Mouse (Mus musculus) liver, embryonic 13.5 days (tissue): ENCODE data around the gene Cby3. TPM values are rescaled to one million over a fixed set of nuclear protein-coding genes. Genes with fewer than 3 reads are reported as not detected.

Experiments
- ATAC-seq: fragments of 200-750 bp; cut with Nextera tagmentation; 2 replicates; pipeline ENCODE4 v1.8.0; 2017; ENCODE audit warnings: low read depth, mild to moderate bottlenecking, moderate number of reproducible peaks, moderate library complexity
- DNase-seq: peaks from one replicate; pipeline ENCODE4 v3.0.0; 2022
- H3K27ac ChIP-seq: fragments of 300-500 bp; sonication (generic); 2 replicates; pipeline ENCODE4 v1.5.1; 2015; ENCODE audit warnings: moderate library complexity, mild to moderate bottlenecking, inconsistent platforms
- H3K27me3 ChIP-seq: fragments of 300-500 bp; sonication (generic); 2 replicates; pipeline ENCODE4 v1.6.1; 2015; ENCODE audit warnings: mild to moderate bottlenecking, inconsistent platforms
- H3K36me3 ChIP-seq: fragments of 300-500 bp; sonication (generic); 2 replicates; pipeline ENCODE4 v1.6.1; 2015; ENCODE audit warnings: mild to moderate bottlenecking, inconsistent platforms
- H3K4me1 ChIP-seq: fragments of 300-500 bp; sonication (generic); replicated peaks from 2 replicates; pipeline ENCODE4 v1.6.1; 2015; ENCODE audit warnings: inconsistent platforms
- H3K4me2 ChIP-seq: fragments of 300-500 bp; sonication (generic); 2 replicates; pipeline ENCODE4 v1.6.1; 2015; ENCODE audit warnings: inconsistent platforms, mild to moderate bottlenecking, moderate library complexity
- H3K4me3 ChIP-seq: fragments of 300-500 bp; sonication (generic); replicated peaks from 2 replicates; pipeline ENCODE4 v1.5.1; 2015; ENCODE audit warnings: mild to moderate bottlenecking, inconsistent platforms
- H3K9ac ChIP-seq: fragments of 300-500 bp; sonication (generic); 2 replicates; pipeline ENCODE4 v1.6.1; 2015; ENCODE audit warnings: mild to moderate bottlenecking, inconsistent platforms
- H3K9me3 ChIP-seq: fragments of 300-500 bp; sonication (generic); replicated peaks from 2 replicates; pipeline ENCODE4 v1.6.1; 2016; ENCODE audit warnings: inconsistent platforms
- WGBS: fragments of 180-500 bp; shearing (Covaris S2); methylation state at CpG from one replicate; pipeline ENCODE4 v1.1.7; 2015; ENCODE audit not compliant: insufficient replicate concordance; 5-methylcytosine and 5-hydroxymethylcytosine counted together
- polyA plus RNA-seq: library from polyadenylated mRNA; unstranded; fragments of >200 nt; fragmentation: Nextera tagmentation; extraction: Ambion mirVana; gene quantifications from 2 replicates; pipeline ENCODE4 v1.2.1, GENCODE M21; 2015

Gene Cby3
- polyA plus RNA-seq, 1 experiment from 2014 or later = not detected

DNA sequence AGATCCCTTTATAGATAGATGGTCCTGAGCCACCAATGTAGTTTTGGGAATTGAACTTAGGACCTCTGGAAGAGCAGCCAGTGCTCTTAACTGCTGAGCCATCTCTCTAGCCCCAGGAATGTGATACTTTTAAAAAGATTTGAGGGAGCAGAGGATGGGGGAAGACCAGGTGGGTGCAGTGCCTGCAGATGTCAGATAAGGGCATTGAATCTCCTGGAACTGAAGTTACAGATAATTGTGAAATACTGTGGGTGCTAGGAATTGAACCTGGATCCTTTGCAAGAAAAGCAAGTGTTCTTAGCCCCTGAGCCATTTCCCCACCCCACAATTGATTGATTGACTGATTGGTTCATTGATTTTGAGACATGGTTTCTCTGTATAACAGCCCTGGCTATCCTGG is 11.1 kb downstream of the Cby3 start:
- Histone ChIP-seq H3K27ac (no peak overlapping the region), H3K4me1 (peaks cover 12% of the 10 kb centered on the region; the same call in 1 of the 2 replicates), H3K4me3 (no peak overlapping the region), H3K9ac (no peak overlapping the region), H3K9me3 (no peaks in the 10 kb centered on the region), H3K4me2 (no peak overlapping the region), H3K36me3 (no peaks in the 10 kb centered on the region), H3K27me3 (peaks cover 9% of the 10 kb centered on the region)
- no peak for DNase-seq
- no peak for ATAC-seq

DNA sequence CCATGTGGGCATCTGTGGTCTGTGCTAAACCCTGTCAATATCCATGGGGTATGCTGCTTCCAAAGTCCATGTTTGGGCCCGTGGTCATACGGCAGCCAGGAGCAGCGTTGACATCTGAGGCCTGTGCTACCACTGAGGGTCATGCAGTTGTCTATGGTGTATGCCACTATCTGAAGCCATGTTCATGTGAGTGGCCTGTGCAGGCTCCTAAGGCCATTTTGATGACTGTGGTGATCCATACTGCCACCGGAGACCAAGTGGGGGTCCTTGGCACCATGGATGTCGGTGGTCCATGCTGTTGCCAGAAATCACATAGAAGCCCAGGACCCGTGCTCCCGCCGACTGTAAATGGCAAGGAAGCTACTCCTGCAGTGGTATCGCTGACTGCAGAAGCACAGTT is 13.3 kb downstream of the Cby3 start:
- 76% methylated on average over 9 of the region's 9 CpGs for WGBS
- H3K4me3 ChIP-seq = no peak overlapping the region
- no peaks in the 10 kb centered on the region for H3K36me3 ChIP-seq
- no peak overlapping the region for H3K9ac ChIP-seq
- H3K27ac ChIP-seq = no peak overlapping the region
- H3K9me3 ChIP-seq = no peaks in the 10 kb centered on the region
- no peak overlapping the region for H3K4me2 ChIP-seq
- peaks cover 26% of the 10 kb centered on the region for H3K4me1 ChIP-seq
- H3K27me3 ChIP-seq = no peaks in the 10 kb centered on the region
- DNase-seq = no peak
- ATAC-seq = 0 out of 2 replicates have a peak, but pooled peaks have one; percentile 14

DNA sequence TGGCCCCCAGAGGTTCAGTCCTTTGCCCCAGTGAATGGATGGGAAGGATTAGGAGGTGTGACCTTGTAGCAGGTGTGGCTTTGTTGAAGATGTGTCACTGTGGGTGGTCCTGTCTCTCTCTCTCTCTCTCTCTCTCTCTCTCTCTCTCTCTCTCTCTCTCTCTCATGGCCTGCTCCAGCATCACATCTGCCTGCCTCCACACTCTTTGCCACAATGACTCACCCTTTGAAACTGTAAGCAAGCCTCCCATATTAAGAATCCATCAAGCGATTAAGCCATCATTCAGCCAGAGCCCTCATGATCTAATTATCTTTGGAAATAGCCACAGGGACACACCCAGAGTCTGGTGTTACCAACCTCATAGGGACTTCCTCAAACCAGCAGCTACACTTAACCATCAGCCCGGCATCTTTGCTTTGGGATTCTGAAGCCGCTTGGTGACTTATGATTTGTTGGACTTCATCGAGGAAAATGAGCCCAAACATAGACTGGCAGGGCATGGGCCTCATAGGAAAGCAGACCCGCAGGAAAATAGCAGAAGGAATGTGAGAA is 15.2 kb downstream of the Cby3 start:
- DNase-seq (no peak), ATAC-seq (no peak)
- Histone ChIP-seq H3K4me1 (peaks cover 26% of the 10 kb centered on the region), H3K4me3 (no peak overlapping the region), H3K36me3 (no peaks in the 10 kb centered on the region), H3K9ac (no peak overlapping the region), H3K9me3 (no peaks in the 10 kb centered on the region), H3K27me3 (no peaks in the 10 kb centered on the region), H3K4me2 (no peak overlapping the region), H3K27ac (no peak overlapping the region; the same call in 1 of the 2 replicates)
- WGBS = 70% methylated on average over 5 of the region's 5 CpGs

DNA sequence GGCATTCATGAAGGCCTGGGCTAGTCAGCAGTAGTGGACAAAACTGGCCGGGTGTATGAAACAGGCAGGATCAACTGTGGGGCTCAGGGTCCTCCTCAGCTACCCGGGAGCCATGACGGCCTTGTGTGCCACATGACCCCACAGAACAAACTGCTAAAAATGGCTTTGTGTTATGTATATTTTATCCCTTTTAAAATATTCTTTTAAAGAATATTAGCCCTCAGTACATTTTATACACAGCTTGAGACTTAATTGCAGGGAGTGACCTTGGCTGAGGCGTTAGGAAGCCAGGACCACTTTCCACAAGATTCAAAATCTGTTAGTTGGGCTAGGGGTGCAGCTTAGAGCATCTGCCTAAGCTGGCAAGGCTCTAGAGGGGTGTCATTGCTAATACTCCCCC is 16.7 kb downstream of the Cby3 start:
- H3K27ac ChIP-seq = no peak overlapping the region
- no peaks in the 10 kb centered on the region for H3K36me3 ChIP-seq
- H3K9ac ChIP-seq = peak overlapping the region; percentile 75; the same call in 1 of the 2 replicates
- DNase-seq = no peak
- no peaks in the 10 kb centered on the region for H3K9me3 ChIP-seq
- H3K27me3 ChIP-seq = no peaks in the 10 kb centered on the region
- H3K4me2 ChIP-seq = peak overlapping the region; percentile 76
- H3K4me3 ChIP-seq = peak overlapping the region; percentile 55
- 65% methylated on average over 4 of the region's 4 CpGs for WGBS
- no peak for ATAC-seq
- peaks cover 22% of the 10 kb centered on the region for H3K4me1 ChIP-seq

DNA sequence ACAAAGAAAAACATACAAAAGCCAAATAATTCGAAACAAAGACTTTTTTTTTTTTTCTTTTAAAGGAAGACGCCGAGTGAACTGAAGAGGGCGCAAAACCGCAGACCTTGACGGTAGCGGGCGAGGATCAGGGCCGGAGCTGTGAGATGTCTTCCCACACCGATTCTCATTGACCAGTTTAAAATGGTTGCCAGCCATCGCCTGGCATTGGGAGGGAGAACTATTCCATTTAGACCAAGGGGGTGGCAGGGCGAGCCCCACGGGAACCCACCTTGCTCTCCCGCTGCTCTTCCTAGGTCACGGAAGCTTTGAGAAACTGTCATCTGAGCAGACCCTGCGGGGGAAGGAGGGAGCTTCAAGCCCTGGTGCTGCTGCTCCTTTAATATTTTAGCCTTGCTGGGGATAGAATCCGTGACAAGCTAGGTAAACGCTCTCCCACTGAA is 17.2 kb downstream of the Cby3 start:
- peaks cover 27% of the 10 kb centered on the region for H3K4me1 ChIP-seq
- 2% methylated on average over 18 of the region's 18 CpGs for WGBS
- H3K4me3 ChIP-seq = peak overlapping the region; percentile 55
- DNase-seq (peak; percentile 37), ATAC-seq (0 out of 2 replicates have a peak, but pooled peaks have one; percentile 44)
- no peak overlapping the region; the same call in 1 of the 2 replicates for H3K27ac ChIP-seq
- H3K9me3 ChIP-seq = no peaks in the 10 kb centered on the region
- H3K27me3 ChIP-seq = no peaks in the 10 kb centered on the region
- H3K4me2 ChIP-seq = peak overlapping the region; percentile 76
- H3K36me3 ChIP-seq = no peaks in the 10 kb centered on the region
- peak overlapping the region; percentile 75 for H3K9ac ChIP-seq

DNA sequence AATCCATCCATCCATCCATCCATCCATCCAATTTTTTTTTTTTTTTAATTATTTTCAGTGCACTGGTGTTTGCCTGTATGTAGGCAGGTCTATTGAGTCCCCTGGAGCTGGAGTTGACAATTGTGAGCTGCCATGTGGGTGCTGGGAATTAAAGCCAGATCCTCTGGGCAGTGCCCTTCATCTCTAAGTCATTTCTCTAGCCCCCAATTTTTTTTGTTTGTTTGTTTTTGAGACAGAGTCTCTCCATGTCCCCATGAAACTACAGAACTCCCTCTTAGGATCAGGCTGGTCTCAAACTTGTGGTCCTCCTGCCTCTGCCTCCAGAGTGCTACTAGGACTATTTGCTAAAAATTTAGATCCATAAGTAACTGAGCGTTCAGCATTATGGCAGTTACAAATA is 17.6 kb downstream of the Cby3 start:
- no peak overlapping the region for H3K27ac ChIP-seq
- H3K9ac ChIP-seq = peak overlapping the region; percentile 75
- peaks cover 31% of the 10 kb centered on the region for H3K4me1 ChIP-seq
- H3K36me3 ChIP-seq = no peaks in the 10 kb centered on the region
- H3K27me3 ChIP-seq = no peaks in the 10 kb centered on the region
- WGBS = 91% methylated on average over 1 of the region's 1 CpGs
- no peak for ATAC-seq
- DNase-seq = no peak
- H3K4me2 ChIP-seq = peak overlapping the region; percentile 76
- no peaks in the 10 kb centered on the region for H3K9me3 ChIP-seq
- peak overlapping the region; percentile 55; the same call in 1 of the 2 replicates for H3K4me3 ChIP-seq

DNA sequence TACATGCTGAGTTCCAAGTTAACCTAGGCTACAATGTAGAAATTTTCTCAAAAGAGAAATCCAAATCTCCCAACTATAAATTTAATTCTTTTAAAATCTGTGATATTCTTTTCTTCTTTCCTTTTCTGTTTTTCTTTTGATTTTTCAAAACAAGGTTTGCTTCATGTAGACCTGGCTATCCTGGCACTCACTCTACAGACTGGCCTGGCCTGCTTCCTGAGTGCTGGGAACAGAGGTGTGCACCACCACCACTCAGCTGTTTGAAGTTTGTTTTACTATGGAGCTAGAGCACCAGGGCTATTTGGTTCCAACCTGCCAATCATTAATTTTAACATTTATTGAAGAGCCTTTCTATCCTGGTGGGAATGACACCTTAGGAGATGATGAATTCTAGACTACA is 18.8 kb downstream of the Cby3 start:
- H3K4me1 ChIP-seq = peaks cover 31% of the 10 kb centered on the region
- ATAC-seq (no peak), DNase-seq (no peak)
- no peak overlapping the region for H3K4me3 ChIP-seq
- H3K36me3 ChIP-seq = no peaks in the 10 kb centered on the region
- no peak overlapping the region for H3K9ac ChIP-seq
- no peaks in the 10 kb centered on the region for H3K27me3 ChIP-seq
- no peaks in the 10 kb centered on the region for H3K9me3 ChIP-seq
- H3K4me2 ChIP-seq = no peak overlapping the region
- H3K27ac ChIP-seq = no peak overlapping the region

DNA sequence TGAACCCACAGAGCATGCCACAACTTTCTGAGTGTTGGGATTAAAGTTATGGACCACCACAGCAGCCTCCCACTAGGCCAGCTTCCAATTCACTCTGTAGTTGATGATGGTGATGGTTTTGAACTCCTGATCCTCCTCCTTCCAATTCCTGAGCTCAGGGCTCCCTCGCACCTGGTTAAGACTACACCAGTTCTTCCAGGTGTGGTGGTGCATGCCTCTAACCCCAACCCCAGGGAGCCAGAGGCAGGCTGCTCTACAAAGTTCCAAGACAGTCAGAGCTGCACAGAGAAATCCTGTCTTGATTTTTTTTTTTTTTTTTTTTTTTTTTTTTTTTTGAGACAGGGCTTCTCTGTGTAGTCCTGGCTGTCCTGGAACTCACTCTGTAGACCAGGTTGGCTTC is 19.4 kb downstream of the Cby3 start:
- ATAC-seq (no peak), DNase-seq (no peak)
- no peaks in the 10 kb centered on the region for H3K36me3 ChIP-seq
- no peak overlapping the region for H3K9ac ChIP-seq
- no peak overlapping the region for H3K27ac ChIP-seq
- WGBS = 80% methylated on average over 1 of the region's 1 CpGs
- H3K27me3 ChIP-seq = no peaks in the 10 kb centered on the region
- peaks cover 31% of the 10 kb centered on the region for H3K4me1 ChIP-seq
- H3K9me3 ChIP-seq = no peaks in the 10 kb centered on the region
- H3K4me2 ChIP-seq = no peak overlapping the region
- H3K4me3 ChIP-seq = no peak overlapping the region

DNA sequence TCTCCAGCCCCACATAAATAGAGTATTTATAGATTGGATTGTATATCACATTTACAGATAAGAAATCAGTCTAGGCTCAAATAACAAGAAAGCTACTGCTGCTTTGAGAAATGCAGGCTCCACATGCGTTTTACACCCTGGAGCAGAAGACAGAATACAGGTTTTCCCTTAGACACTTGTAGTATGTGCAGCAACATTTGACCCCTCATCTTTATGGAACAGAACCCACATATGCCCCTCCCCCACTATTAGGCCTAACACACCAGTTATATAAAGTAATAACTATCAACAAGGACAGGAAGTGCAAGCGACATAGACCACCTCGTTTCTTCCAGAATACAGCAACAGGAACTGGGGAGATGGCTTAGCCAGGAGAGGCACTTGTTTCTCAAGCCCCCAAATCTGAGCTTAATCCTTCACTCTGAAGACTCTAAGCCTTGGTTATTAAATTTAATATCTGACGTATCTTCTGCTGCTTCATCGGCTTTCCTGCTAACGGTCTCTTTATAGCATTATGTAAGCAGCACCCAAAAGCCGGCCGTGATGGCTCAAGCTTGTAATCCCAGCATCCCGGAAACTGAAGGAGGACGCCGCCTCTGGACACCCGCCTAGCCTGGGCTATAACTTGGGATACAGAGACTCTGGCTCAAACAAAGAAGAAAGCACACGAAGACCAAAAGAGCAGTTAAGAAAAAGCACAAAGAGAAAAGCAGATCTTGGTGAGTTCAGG is 20.2 kb downstream of the Cby3 start:
- no peak overlapping the region for H3K9ac ChIP-seq
- H3K36me3 ChIP-seq = peaks cover 5% of the 10 kb centered on the region
- DNase-seq = no peak
- H3K4me3 ChIP-seq = no peak overlapping the region
- peaks cover 37% of the 10 kb centered on the region for H3K4me1 ChIP-seq
- H3K27ac ChIP-seq = no peak overlapping the region
- no peak overlapping the region for H3K4me2 ChIP-seq
- WGBS = 88% methylated on average over 13 of the region's 13 CpGs
- H3K27me3 ChIP-seq = no peaks in the 10 kb centered on the region
- H3K9me3 ChIP-seq = no peaks in the 10 kb centered on the region
- ATAC-seq = no peak

DNA sequence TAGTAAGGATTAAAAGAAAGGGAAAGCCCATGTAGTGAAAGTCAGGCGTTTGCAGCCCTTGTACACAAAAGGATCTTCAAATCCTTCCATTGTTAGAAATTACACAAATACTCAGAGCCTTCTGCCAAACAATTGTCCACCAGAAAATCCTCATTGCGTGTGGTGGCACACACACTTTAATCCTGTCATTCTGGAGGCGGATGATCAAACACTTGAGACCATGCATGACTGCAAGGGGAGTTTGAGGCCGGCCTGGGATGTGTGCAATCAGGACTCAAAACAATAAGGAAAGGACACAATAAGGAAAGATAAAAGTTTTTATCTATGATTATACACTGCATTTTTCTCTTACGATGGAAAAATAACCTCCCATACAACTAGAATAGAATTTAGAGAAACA is 21.2 kb downstream of the Cby3 start:
- no peak overlapping the region for H3K4me2 ChIP-seq

DNA sequence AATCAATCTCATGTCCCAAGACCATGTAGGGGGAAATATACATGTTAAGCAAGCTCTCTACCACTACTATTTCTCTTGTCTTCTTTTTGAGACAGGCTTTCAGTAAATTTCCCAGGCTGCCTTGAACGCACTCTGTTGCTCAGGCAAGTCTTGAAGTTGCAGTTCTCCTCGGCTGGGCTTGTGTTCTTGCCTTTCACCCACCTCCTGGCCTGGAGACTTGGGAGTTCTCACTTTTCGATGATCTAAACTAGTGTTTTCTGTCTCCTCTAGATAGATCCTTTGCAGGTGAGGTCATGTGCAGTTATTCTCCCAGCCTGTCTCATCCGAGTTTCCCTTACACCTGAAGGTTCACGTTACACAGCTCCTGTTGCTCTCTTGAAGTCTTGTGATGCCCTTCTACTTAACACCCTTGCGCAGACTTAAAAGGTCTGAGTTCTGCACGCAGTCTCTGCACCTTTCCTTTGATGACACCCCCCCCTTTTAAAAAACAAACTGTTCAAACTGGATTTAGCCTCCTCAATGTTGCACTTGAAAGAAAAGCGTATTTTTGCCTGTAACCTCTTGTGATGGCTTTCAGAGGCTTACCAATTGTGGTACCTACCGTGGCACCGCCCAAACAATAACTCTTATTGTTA is 22.0 kb downstream of the Cby3 start:
- DNase-seq (no peak), ATAC-seq (no peak)
- peak overlapping the region; percentile 92 for H3K9ac ChIP-seq
- H3K4me3 ChIP-seq = peak overlapping the region; percentile 97
- H3K4me1 ChIP-seq = peaks cover 35% of the 10 kb centered on the region
- peaks cover 11% of the 10 kb centered on the region for H3K36me3 ChIP-seq
- H3K27me3 ChIP-seq = no peaks in the 10 kb centered on the region
- peak overlapping the region; percentile 97 for H3K4me2 ChIP-seq
- WGBS = 36% methylated on average over 10 of the region's 10 CpGs
- H3K27ac ChIP-seq = peak overlapping the region; percentile 99
- no peaks in the 10 kb centered on the region for H3K9me3 ChIP-seq

More for the DNA sequence above, 21.2 kb downstream of the Cby3 start:
- WGBS = 78% methylated on average over 5 of the region's 5 CpGs
- no peaks in the 10 kb centered on the region for H3K9me3 ChIP-seq
- no peak for DNase-seq
- no peak for ATAC-seq
- H3K36me3 ChIP-seq = peaks cover 10% of the 10 kb centered on the region
- H3K27ac ChIP-seq = no peak overlapping the region
- H3K4me3 ChIP-seq = no peak overlapping the region
- H3K4me1 ChIP-seq = peaks cover 39% of the 10 kb centered on the region
- H3K27me3 ChIP-seq = no peaks in the 10 kb centered on the region
- H3K9ac ChIP-seq = no peak overlapping the region
